Mouse (Mus musculus): Measurements from ENCODE around the gene Cish. TPM values are rescaled to one million over a fixed set of nuclear protein-coding genes. Genes with fewer than 3 reads are reported as not detected.
"Not testable (repeated sequence)": the region's sequence is repeated elsewhere in the genome, so short reads cannot be mapped to it uniquely, and the experiment has no call there.

Cish gene
- total RNA-seq, 2 experiments from 2014 or later, result 2.0 to 2.1 TPM

DNA sequence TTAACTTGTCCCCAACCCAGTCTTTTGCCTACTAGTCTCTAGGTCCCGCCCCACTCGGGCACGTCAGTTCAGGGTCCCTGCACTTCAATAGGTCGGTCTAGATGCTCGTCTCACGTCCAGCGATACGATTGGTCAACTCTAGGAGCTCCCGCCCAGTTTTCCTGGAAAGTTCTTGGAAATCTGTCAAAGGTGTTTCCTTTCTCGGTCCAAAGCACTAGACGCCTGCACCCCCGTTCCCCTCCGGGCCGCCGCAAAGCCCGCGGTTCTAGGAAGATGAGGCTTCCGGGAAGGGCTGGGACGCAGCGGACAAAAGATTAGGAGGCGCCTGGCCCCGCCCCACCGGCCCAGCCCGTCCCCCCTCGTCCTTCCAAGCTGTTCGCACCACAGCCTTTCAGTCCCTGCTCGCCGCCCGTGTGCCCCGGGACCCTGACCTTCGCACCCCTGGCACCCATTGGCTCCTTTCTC, 707 bp downstream of the Cish start:
- peak; percentile 84 for ATAC-seq (replicated peaks; ENCODE audit: low FRiP score, poor library complexity, severe bottlenecking)

DNA sequence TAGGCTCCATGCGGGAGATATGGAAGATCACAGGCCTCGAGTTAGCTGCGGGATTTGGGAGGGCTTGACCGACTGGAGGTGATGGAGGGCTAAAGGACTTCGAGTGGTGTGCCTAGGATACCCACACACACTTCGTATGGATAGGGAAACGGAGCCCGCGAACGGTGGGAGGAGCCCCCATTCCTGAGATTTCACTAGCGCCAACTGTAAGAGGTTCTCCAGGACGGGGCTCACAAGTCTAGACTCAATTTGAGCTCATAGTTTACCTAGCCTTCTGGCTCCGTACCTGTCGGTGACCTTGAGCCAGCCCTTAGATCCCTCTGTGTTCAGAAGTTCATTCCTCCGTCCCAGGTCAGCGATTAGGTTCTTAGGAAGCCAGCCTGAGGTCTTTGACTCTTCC, 1.2 kb downstream of the Cish start:
- ATAC-seq (replicated peaks; ENCODE audit: low FRiP score, poor library complexity, severe bottlenecking), result no peak; the same call in 1 of the 2 replicates

DNA sequence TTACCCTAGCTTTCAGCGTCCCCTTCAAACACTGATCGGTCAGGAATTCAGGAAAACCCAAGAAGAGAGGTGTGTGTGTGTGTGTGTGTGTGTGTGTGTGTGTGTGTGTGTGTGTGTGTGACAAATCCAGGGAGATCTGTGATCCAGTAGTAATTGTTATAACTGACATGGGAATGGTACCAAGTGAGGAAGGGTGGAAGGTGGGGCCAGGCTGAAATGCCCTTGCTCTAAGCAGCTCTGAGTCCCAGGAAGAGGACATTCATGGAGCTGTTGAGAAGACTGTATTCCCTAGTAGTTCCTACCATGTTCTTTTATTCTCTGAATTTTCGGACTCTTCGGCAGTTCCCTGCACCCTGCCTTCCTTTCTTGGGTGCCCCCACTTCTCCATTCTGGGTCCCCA, 1.8 kb downstream of the Cish start:
- ATAC-seq (replicated peaks; ENCODE audit: low FRiP score, poor library complexity, severe bottlenecking), result no peak

DNA sequence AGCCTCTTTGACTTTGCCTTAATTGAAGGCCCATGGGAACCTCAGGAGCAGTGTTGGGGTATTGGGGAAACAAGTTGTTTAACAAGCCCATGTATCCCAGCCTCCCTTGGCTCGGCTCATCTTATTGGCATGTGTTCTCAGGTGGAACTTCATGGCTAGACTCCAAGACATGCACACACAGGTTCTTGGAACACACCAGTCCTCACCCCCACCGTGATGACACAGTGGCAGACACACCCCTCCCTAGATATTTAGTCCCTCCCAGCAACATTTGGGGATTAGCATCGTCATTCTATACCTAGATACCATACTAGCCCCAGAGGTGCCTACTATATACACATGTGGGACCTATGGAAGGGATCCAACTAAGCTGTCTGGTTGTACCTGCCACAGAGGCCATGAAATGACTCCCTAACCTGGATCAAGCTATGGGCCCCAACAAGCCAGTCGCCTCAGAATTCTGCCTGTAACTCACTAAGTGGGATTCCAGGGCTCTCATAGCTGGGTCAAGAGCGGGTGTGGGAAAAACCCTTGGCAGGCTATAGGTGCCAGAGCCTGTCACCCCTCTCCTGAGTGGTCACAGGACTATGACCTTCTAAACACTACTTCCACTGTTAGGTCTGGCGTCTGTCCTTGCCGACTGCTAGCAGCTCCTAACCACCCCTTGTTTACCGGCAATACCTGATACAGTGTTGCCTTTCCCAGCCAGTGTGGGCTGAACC, 2.4 kb downstream of the Cish start:
- peak; percentile 59 for ATAC-seq (replicated peaks; ENCODE audit: low FRiP score, poor library complexity, severe bottlenecking)

DNA sequence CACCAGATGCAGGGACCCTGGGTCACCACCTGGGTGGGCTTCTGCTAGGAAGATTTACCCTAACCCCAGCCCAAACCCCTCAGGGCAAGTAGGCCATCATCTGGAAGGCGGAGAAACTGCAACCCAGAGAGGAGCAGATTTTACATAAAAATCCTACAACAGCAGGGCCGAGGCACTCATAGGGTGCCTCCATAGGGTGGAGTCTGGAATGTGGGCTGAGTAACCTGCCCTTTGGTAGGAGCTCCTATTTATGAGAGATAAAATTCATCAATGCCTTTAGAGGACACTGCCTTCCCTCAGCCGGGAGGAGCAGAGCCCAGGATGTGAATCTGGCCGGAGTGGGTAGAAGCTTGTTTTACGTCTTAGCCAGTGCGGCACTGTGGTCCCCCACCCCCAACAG, 3.0 kb downstream of the Cish start:
- ATAC-seq (replicated peaks; ENCODE audit: low FRiP score, poor library complexity, severe bottlenecking), result no peak

DNA sequence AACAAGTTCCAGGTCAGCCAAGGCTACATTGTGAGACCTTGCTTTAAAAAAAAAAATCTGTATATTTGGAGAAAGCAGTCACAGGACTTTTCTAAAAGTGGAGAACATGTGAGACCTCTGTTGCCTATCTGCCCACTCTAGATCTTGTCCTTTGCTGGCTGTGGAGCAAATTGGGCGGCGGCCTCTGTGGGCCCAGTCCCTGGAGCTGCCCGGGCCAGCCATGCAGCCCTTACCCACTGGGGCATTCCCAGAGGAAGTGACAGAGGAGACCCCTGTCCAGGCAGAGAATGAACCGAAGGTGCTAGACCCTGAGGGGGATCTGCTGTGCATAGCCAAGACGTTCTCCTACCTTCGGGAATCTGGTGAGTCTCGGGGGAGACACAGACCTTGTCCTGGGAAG, 4.0 kb downstream of the Cish start:
- ATAC-seq (replicated peaks; ENCODE audit: low FRiP score, poor library complexity, severe bottlenecking), result no peak

DNA sequence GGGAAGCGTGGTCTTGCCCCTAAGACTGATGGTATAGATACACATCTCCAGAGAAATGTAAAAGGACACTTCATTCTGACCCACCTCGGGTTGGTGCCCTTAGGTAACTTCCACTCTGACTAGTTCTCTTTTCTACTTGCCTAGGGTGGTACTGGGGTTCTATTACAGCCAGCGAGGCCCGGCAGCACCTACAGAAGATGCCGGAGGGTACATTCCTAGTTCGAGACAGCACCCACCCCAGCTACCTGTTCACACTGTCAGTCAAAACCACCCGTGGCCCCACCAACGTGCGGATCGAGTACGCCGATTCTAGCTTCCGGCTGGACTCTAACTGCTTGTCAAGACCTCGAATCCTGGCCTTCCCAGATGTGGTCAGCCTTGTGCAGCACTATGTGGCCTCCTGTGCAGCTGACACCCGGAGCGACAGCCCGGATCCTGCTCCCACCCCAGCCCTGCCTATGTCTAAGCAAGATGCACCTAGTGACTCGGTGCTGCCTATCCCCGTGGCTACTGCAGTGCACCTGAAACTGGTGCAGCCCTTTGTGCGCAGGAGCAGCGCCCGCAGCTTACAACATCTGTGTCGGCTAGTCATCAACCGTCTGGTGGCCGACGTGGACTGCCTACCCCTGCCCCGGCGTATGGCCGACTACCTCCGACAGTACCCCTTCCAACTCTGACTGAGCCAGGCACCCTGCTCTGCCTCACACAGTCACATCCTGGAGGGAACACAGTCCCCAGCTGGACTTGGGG, 4.6 kb downstream of the Cish start:
- no peak for ATAC-seq (replicated peaks; ENCODE audit: low FRiP score, poor library complexity, severe bottlenecking)

DNA sequence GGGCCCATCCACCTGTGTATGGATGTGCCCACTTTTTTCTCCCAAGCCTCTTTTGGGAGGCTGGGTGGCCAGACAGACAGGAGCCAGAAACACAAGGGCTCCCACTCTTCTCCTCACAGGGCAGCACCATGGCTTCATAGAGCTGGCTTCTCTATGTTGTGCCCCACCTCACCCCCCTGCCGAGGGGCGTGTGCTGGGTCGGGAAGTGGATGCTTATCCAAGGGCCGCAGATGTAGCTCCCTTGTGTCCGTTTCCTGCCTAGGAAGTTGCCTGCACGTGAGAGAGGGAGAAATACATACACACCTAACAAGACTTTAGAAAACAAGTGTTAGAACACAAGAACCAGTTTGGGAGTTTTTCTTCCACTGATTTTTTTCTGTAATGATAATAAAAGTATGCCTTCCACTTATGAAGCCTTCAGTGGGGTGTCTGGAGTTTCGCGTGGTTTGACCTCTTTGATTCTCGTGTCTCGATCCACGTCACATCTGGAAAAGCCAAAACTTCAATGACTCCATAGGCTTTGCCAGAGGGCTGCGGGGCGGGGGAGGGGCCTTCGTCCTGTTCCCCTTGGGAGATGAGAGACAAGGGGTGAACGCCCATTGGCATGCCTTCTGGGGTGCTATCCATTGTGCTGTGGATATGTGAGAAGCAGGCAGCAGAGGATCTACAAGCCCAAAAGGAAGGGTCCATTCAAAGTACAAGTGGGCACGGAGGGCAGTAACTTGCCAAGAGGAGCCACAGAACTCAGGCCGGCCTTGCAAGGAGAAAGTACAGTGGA, 5.9 kb downstream of the Cish start:
- ATAC-seq (replicated peaks; ENCODE audit: low FRiP score, poor library complexity, severe bottlenecking), result no peak

DNA sequence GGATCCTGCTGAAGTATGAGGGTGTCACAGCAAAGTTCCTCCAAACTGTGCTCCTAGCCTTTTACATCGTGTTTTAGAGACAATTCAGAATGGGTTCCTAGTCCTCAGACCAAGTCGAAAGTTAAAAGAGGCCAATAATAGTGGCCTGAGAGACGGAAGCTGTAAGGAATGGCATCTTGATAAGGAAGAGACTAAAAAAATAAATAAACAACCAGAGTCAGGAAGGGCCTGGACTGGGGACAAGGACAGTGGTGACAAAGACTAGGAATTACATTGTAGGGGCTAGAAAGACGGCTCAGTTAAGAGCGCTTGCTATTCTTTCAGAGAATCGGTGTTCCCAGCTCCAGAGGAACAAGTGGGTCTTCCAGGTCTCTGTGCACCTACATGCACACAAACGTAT, 6.8 kb downstream of the Cish start:
- no peak for ATAC-seq (replicated peaks; ENCODE audit: low FRiP score, poor library complexity, severe bottlenecking)

DNA sequence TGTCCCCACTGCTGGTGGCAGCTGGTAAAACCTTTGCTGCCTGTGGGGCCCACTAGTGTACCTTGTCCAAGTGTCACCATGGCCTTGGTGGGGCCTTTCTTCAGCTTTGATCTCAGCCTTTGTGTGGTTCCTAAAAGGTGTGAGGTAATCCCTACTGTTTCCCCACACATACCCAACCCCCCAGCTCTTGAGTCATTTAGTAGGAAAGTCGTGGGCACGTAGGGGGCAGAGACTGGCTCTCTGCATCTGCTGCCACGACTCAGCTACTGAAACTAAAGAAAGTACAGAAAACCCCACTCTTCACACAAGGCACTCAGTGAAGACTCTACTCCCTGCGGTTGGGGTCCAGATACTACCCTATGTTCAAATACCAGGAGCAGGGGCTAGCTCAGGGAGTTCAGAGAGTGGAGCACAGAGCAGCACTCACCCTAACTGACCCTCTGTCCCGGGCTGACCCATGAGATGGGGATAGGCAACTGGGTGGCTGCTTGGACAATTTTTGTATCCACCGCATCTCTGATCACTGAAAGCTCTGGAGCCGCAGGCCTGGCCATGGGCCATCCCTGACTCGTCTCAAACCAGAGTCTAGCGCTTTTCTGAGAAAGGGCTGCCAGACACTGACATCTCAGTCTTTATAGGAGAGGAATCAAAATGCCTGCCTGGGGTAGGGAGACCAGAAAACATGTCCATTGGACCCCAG, 7.4 kb downstream of the Cish start:
- no peak for ATAC-seq (replicated peaks; ENCODE audit: low FRiP score, poor library complexity, severe bottlenecking)

DNA sequence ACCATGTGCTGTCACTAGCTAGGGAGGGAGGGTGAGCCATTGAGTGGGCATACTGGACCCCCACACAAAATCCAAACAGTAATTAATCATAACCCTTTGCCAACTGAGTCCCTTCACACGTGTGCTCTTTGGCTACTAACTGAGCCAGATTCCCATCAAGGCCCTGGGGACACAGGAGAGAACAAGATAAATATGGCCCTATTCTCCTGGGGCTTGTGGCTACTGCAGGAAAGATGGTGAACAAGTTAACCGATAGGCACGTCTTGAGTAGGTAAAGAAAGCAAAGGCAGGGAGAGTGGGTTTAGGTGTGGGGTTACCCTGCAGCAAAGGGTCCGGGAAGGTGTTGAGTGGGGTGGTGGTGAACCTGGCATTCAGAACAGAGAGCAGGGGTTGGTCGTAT, 8.1 kb downstream of the Cish start:
- ATAC-seq (replicated peaks; ENCODE audit: low FRiP score, poor library complexity, severe bottlenecking), result no peak

DNA sequence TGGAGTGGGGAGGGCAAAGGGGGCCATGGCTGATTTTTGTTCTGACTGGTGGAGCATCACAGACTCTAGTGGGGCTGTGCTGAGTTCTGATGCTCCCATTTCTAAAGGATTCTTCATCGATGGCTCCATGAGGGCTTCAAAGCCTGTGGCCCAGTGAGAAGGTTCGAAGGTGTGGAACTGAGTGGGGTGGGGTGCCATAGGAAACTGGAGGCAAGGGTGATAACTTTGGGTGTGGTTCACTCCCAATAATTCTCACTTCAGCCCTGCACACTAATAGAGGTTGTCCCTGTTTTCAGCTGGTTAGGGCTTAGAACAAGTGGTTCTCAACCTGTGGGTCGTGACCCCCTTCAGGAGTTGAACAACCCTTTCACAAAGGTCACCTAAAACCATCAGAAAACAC, 8.6 kb downstream of the Cish start:
- ATAC-seq (replicated peaks; ENCODE audit: low FRiP score, poor library complexity, severe bottlenecking), result peak; percentile 56

DNA sequence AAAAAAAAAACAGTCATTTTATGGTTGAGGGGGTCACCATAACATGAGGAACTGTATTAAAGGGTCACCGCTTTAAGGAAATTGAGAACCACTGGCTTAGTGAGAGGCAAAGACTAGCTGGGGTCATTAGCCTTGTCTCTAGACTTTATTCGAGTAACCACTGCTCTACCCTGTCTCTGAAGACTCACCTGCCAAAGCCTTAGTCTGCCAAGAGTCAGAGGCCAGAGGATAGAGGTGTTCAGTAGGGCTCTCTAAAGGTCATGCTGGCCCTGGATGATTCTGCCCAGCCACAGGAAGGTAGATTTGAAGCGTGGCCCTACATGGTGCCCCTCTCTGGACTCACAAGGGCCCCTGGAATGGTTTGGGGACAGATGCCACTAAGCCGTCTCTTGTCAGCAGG, 9.2 kb downstream of the Cish start:
- no peak for ATAC-seq (replicated peaks; ENCODE audit: low FRiP score, poor library complexity, severe bottlenecking)

DNA sequence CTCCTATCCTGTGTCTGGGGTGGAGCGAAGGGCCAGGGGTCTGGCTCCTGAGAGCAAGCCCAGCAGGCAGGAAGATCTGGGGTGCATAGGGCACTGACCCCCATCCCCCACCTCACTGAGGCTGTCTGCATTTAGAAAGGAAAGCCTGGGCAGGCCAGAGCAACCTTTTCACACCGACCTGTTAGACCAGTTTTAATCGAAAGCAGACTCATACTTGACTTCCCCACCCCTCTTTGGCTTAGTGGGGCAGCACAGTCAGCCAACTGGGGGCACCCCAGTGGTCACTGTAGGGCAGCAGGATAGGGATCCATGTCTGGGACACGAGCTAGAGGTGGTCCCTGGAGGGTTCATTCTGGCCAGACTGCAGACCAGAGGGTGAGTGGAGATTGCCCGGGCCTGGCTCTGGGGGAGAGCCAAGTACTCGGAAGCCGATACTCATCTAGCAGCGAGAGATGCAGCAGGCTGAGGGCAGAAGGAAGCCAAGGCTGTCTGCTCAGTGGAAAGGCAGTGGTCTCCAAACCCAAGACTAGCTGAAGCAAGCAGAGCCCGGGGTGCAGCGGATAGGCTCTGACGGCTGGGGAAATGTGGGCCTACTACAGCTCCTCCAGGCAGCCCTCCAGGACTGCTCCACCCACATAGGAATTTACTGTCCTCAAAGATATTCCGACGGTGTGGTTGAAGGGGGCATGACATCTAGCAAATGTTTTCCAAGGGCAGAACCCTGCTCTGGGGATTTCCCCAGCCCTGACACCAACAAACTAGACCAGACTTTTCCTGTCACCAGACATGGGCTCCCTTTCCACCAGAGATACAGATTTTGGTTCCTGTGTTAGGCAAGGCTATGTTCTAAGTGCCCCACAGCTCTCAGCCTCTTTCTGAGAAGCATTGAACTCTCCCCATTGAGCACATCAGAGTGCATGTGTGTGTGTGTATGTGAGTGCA, 10.0 kb downstream of the Cish start:
- ATAC-seq (replicated peaks; ENCODE audit: low FRiP score, poor library complexity, severe bottlenecking), result no peak; the same call in 1 of the 2 replicates

DNA sequence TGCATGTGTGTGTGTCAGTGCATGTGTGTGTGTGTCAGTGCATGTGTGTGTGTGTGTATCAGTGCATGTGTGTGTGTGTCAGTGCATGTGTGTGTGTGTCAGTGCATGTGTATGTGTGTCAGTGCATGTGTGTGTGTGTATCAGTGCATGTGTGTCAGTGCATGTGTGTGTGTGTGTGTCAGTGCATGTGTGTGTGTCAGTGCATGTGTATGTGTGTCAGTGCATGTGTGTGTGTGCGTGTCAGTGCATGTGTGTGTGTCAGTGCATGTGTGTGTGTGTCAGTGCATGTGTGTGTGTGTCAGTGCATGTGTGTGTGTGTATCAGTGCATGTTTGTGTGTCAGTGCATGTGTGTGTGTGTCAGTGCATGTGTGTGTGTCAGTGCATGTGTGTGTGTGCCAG, 10.8 kb downstream of the Cish start:
- ATAC-seq (replicated peaks; ENCODE audit: low FRiP score, poor library complexity, severe bottlenecking), result not testable (repeated sequence)

DNA sequence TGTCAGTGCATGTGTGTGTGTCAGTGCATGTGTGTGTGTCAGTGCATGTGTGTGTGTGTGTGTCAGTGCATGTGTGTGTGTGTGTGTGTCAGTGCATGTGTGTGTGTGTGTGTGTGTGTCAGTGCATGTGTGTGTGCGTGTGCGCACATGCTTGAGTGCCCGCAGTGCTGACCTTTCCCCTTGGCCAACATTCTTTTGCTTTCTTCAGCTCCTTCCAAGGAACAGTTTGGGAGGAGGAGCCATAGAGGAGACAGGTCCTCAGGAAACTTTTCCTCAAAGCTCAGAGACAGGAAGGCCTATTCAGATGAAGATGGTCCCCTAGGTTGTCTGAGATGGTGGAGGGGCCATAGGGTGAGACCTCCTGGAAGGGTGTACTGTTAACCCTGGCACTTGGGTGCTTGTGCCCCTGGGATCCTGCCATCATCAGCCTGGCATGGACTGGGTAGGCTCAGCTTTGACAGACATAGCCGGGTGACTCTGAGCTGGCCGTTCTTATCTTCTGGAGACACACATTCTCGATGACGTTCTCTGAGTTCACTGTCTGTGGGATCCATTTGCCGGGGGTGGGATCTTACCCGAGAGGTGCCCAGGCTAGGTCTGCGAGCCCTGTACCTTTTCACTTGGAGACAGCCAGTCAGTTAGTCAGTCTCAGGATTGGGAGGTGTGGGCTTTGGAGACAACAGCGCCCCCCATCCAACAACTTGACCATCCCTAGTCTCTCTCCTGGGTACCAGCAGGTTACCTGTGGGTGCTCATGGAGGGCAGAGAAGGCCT, 11.5 kb downstream of the Cish start:
- ATAC-seq (replicated peaks; ENCODE audit: low FRiP score, poor library complexity, severe bottlenecking), result peak; percentile 84

DNA sequence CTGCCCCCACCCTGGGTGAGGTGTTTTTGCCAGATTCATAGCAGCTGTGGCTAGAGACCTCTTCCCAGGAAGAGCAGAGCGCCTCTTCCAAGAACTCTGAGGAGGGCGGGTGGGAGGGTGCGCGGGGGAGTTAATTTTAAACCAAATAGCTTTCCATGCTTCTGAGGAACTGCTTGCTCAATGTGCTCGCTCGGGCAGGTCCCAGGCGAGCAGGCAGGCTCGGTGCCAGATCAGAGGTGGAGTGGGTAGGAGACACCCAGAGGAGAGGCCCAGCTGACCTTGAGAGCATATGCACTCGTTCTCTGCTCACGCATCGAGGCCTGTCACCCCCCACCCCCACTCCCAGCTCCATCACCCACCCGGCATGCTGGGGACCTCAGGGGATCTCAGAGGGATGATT, 12.1 kb downstream of the Cish start:
- peak; percentile 43 for ATAC-seq (replicated peaks; ENCODE audit: low FRiP score, poor library complexity, severe bottlenecking)

DNA sequence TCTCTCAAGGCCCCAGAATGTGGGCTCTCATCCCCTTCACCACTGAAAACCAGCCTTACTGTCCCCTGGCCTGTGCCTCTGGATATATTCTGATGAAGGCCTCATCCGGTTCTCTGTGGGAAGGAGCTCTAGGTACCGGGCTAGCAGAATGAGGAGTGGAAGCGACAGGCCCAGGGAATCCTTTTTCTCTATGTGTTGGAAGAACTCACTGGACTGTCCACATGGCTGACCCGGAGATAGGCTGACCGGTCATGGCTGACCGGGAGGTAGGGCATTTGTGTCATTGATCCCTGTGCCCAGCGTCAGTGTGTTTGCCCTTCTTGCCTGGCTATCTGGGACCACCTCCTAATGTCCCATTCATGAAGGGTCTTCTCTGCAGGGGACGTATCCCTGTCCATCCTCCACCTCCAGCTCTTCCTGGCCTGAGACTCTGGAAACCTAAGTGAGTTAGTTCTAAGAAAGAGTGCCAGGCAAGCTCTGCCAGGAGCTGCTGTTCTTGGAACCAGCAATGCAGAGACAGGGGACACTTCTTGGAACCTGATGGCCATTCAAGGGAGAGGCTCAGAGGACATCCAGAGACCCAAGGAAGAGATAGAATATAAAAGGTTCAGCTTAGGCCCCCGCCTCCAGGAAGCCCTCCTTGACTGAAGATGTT, 12.6 kb downstream of the Cish start:
- no peak for ATAC-seq (replicated peaks; ENCODE audit: low FRiP score, poor library complexity, severe bottlenecking)

Measured in erythroblast, adult 5-6 weeks (primary cell).